Mouse (Mus musculus) embryonic facial prominence, embryonic 10.5 days (tissue): ENCODE results near the gene Pik3ap1. TPM values are rescaled to one million over a fixed set of nuclear protein-coding genes. Genes with fewer than 3 reads are reported as not detected.

Experiments used
- DNase-seq: peaks from one replicate; pipeline ENCODE4 v3.0.0-alpha.2; 2017; ENCODE audit warnings: low spot score
- H3K27ac ChIP-seq: fragments of 300-500 bp; sonication (generic); replicated peaks from 2 replicates; pipeline ENCODE4 v1.5.1; 2016; ENCODE audit warnings: mild to moderate bottlenecking
- H3K27me3 ChIP-seq: fragments of 300-500 bp; sonication (generic); replicated peaks from 2 replicates; pipeline ENCODE4 v1.6.1; 2016; ENCODE audit warnings: low read depth, mild to moderate bottlenecking; ENCODE audit not compliant: poor library complexity, severe bottlenecking
- H3K36me3 ChIP-seq: fragments of 300-500 bp; sonication (generic); replicated peaks from 2 replicates; pipeline ENCODE4 v1.6.1; 2016; ENCODE audit warnings: mild to moderate bottlenecking, moderate library complexity
- H3K4me1 ChIP-seq: fragments of 300-500 bp; sonication (generic); 2 replicates; pipeline ENCODE4 v1.6.1; 2016
- H3K4me3 ChIP-seq: fragments of 300-500 bp; sonication (generic); 2 replicates; pipeline ENCODE4 v1.5.1; 2016; ENCODE audit warnings: mild to moderate bottlenecking, moderate library complexity
- H3K9me3 ChIP-seq: fragments of 300-500 bp; sonication (generic); 2 replicates; pipeline ENCODE4 v1.6.1; 2016; ENCODE audit warnings: mild to moderate bottlenecking
- WGBS: fragments of 180-500 bp; shearing (Covaris S2); methylation state at CpG from one replicate; pipeline ENCODE4 v1.1.7; 2016; 5-methylcytosine and 5-hydroxymethylcytosine counted together
- polyA plus RNA-seq: library from polyadenylated mRNA; unstranded; fragments of >200 nt; fragmentation: Nextera tagmentation; extraction: Ambion mirVana; gene quantifications from 2 replicates; pipeline ENCODE4 v1.2.1, GENCODE M21; 2016

Pik3ap1 gene
- polyA plus RNA-seq, 1 experiment from 2014 or later: 3.0 TPM

- H3K27ac ChIP-seq: no peak overlapping the region
- 80% methylated on average over 6 of the region's 6 CpGs for WGBS
- no peaks in the 10 kb centered on the region for H3K27me3 ChIP-seq
- H3K9me3 ChIP-seq: no peaks in the 10 kb centered on the region
- H3K4me1 ChIP-seq: peaks cover 21% of the 10 kb centered on the region
- DNase-seq: no peak
- H3K4me3 ChIP-seq: no peak overlapping the region
- H3K36me3 ChIP-seq: no peaks in the 10 kb centered on the region
These were observed 42.3 kb downstream of the Pik3ap1 start for GRCm38 (mm10) chr19:41342592-41343090.

- WGBS: 86% methylated on average over 5 of the region's 5 CpGs
- H3K9me3 ChIP-seq: no peaks in the 10 kb centered on the region
- no peak for DNase-seq
- no peak overlapping the region for H3K27ac ChIP-seq
- H3K4me1 ChIP-seq: peaks cover 25% of the 10 kb centered on the region
- H3K4me3 ChIP-seq: no peak overlapping the region
- no peaks in the 10 kb centered on the region for H3K36me3 ChIP-seq
- H3K27me3 ChIP-seq: no peaks in the 10 kb centered on the region
These were observed 43.2 kb downstream of the Pik3ap1 start for GRCm38 (mm10) chr19:41341677-41342076.

DNA sequence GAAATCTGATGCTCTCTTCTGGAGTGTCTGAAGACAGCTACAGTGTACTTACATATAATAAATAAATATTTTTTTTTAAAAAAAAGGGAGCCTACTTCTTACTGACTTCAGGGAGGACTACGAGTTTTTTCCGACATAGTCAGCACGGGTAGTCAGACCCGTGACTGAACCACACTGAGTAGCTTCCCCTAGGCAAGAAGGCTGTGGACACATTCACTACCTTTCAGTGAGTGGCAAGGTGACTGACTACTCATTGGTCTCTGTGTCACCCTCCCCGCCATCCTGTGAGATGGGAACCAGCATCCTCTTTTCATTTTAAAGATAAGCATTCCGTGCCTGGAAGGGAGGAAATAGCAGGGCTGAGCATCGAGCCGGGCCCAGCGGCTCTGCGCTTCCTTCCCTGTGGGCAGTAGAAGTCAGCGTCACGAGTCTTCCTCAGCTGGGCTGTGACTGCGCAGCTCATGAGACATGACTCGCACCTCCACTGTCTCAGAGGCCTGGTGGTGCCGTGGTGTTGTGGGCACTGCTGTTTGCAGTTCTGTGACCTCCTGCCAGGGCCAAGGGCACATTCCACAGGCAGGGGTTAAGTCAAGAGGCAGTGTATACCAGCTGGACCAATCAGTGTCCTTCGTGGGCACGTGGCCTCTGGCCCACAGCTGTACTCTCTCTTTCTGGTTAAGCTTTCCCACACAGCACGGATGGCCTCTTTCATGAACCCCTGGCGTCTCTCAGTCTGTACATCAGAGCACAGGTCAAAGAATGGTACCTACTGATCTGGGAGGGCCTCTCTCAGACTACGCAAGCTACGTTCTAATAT is 45.7 kb downstream of the Pik3ap1 start:
- DNase-seq: peak; percentile 32
- 65% methylated on average over 21 of the region's 21 CpGs for WGBS
- Histone ChIP-seq H3K4me3 (no peak overlapping the region), H3K36me3 (no peaks in the 10 kb centered on the region), H3K4me1 (peaks cover 10% of the 10 kb centered on the region), H3K27ac (no peak overlapping the region), H3K9me3 (no peaks in the 10 kb centered on the region), H3K27me3 (no peaks in the 10 kb centered on the region)

- no peaks in the 10 kb centered on the region for H3K27me3 ChIP-seq
- no peak overlapping the region for H3K27ac ChIP-seq
- no peak overlapping the region for H3K4me3 ChIP-seq
- H3K9me3 ChIP-seq: no peaks in the 10 kb centered on the region
- H3K4me1 ChIP-seq: peaks cover 10% of the 10 kb centered on the region
- 85% methylated on average over 6 of the region's 6 CpGs for WGBS
- DNase-seq: no peak
- H3K36me3 ChIP-seq: no peaks in the 10 kb centered on the region
These were observed 46.5 kb downstream of the Pik3ap1 start for GRCm38 (mm10) chr19:41338379-41338778.

- H3K36me3 ChIP-seq: no peaks in the 10 kb centered on the region
- H3K9me3 ChIP-seq: no peaks in the 10 kb centered on the region
- peaks cover 10% of the 10 kb centered on the region for H3K4me1 ChIP-seq
- H3K27ac ChIP-seq: no peak overlapping the region
- H3K4me3 ChIP-seq: no peak overlapping the region
- 88% methylated on average over 3 of the region's 3 CpGs for WGBS
- no peaks in the 10 kb centered on the region for H3K27me3 ChIP-seq
- DNase-seq: no peak
These were observed 49.2 kb downstream of the Pik3ap1 start for GRCm38 (mm10) chr19:41335721-41336120.

GRCm38 (mm10) chr19:41332986-41333385 is 51.9 kb downstream of the Pik3ap1 start:
- Histone ChIP-seq H3K36me3 (no peaks in the 10 kb centered on the region), H3K4me1 (peaks cover 4% of the 10 kb centered on the region; the same call in 1 of the 2 replicates), H3K27ac (no peak overlapping the region), H3K27me3 (no peaks in the 10 kb centered on the region), H3K9me3 (no peaks in the 10 kb centered on the region), H3K4me3 (no peak overlapping the region)
- WGBS: 86% methylated on average over 8 of the region's 8 CpGs
- DNase-seq: no peak

GRCm38 (mm10) chr19:41332228-41332627 is 52.7 kb downstream of the Pik3ap1 start:
- no peak overlapping the region for H3K4me3 ChIP-seq
- H3K9me3 ChIP-seq: no peaks in the 10 kb centered on the region
- H3K27ac ChIP-seq: no peak overlapping the region
- DNase-seq: no peak
- peaks cover 4% of the 10 kb centered on the region; the same call in 1 of the 2 replicates for H3K4me1 ChIP-seq
- 90% methylated on average over 12 of the region's 12 CpGs for WGBS
- no peaks in the 10 kb centered on the region for H3K27me3 ChIP-seq
- no peaks in the 10 kb centered on the region for H3K36me3 ChIP-seq

DNA sequence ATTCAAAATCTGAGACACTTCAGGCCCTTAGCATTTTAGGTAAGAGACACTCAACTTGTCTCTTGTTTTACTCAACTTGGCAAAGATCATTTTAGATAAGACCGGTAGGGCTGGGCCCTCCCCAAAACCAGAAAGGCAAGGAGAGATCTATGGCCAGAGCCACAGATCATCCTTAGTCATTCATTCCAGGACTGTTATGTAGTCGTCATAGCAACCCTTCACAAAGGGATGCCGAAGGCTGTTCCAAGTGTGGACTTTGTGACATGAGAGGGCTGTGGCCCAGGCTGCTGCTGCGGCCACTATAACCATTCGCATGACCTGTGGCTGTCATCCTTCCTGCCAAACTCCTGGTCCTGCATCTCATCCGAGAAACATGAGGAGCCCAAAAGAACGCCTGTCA is 54.5 kb downstream of the Pik3ap1 start:
- no peaks in the 10 kb centered on the region for H3K4me1 ChIP-seq
- H3K9me3 ChIP-seq: no peaks in the 10 kb centered on the region
- no peak overlapping the region for H3K27ac ChIP-seq
- no peaks in the 10 kb centered on the region for H3K27me3 ChIP-seq
- no peaks in the 10 kb centered on the region for H3K36me3 ChIP-seq
- H3K4me3 ChIP-seq: no peak overlapping the region
- DNase-seq: no peak
- 84% methylated on average over 7 of the region's 7 CpGs for WGBS

GRCm38 (mm10) chr19:41329961-41330360 is 54.9 kb downstream of the Pik3ap1 start:
- H3K9me3 ChIP-seq: no peaks in the 10 kb centered on the region
- 93% methylated on average over 7 of the region's 7 CpGs for WGBS

GRCm38 (mm10) chr19:41328743-41329142 is 56.2 kb downstream of the Pik3ap1 start:
- no peaks in the 10 kb centered on the region for H3K9me3 ChIP-seq
- H3K4me3 ChIP-seq: no peak overlapping the region
- no peaks in the 10 kb centered on the region for H3K36me3 ChIP-seq
- 85% methylated on average over 9 of the region's 9 CpGs for WGBS
- H3K27me3 ChIP-seq: no peaks in the 10 kb centered on the region
- no peaks in the 10 kb centered on the region for H3K4me1 ChIP-seq
- no peak for DNase-seq
- H3K27ac ChIP-seq: no peak overlapping the region

More at GRCm38 (mm10) chr19:41329961-41330360, 54.9 kb downstream of the Pik3ap1 start:
- no peak for DNase-seq
- Histone ChIP-seq H3K27me3 (no peaks in the 10 kb centered on the region), H3K27ac (no peak overlapping the region), H3K36me3 (no peaks in the 10 kb centered on the region), H3K4me3 (no peak overlapping the region), H3K4me1 (no peaks in the 10 kb centered on the region)

- H3K4me3 ChIP-seq: no peak overlapping the region
- no peaks in the 10 kb centered on the region for H3K36me3 ChIP-seq
- no peaks in the 10 kb centered on the region for H3K27me3 ChIP-seq
- no peaks in the 10 kb centered on the region for H3K9me3 ChIP-seq
- no peak for DNase-seq
- no peak overlapping the region for H3K27ac ChIP-seq
- H3K4me1 ChIP-seq: 0 out of 2 replicates have a peak, but pooled peaks cover 3% of the 10 kb centered on the region
These were observed 61.1 kb downstream of the Pik3ap1 start for GRCm38 (mm10) chr19:41323813-41324212.

GRCm38 (mm10) chr19:41323125-41323524 is 61.8 kb downstream of the Pik3ap1 start:
- no peaks in the 10 kb centered on the region for H3K36me3 ChIP-seq
- no peak overlapping the region for H3K4me3 ChIP-seq
- 0 out of 2 replicates have a peak, but pooled peaks cover 3% of the 10 kb centered on the region for H3K4me1 ChIP-seq
- WGBS: 84% methylated on average over 4 of the region's 4 CpGs
- H3K27ac ChIP-seq: no peak overlapping the region
- H3K27me3 ChIP-seq: no peaks in the 10 kb centered on the region
- H3K9me3 ChIP-seq: no peaks in the 10 kb centered on the region
- no peak for DNase-seq

- 0 out of 2 replicates have a peak, but pooled peaks cover 5% of the 10 kb centered on the region for H3K4me1 ChIP-seq
- H3K27ac ChIP-seq: no peak overlapping the region
- no peak for DNase-seq
- H3K4me3 ChIP-seq: no peak overlapping the region
- H3K9me3 ChIP-seq: no peaks in the 10 kb centered on the region
- peaks cover 10% of the 10 kb centered on the region for H3K27me3 ChIP-seq
- no peaks in the 10 kb centered on the region for H3K36me3 ChIP-seq
- 85% methylated on average over 4 of the region's 4 CpGs for WGBS
These were observed 63.8 kb downstream of the Pik3ap1 start for GRCm38 (mm10) chr19:41321149-41321548.
